Mouse (Mus musculus) skeletal muscle tissue, adult 2 months (tissue): ENCODE results near the gene Slc25a33.

Experiments used
- DNase-seq: peaks from one replicate; pipeline ENCODE4 v3.0.0-alpha.2; 2012; ENCODE audit warnings: low read depth, low spot score

Gene Slc25a33

GRCm38 (mm10) chr4:149697506-149698196, 76.4 kb downstream of the Slc25a33 start:
- DNase-seq: no peak

GRCm38 (mm10) chr4:149696189-149696971, 77.7 kb downstream of the Slc25a33 start:
- DNase-seq: no peak
